Mouse (Mus musculus) lung, embryonic 16.5 days (tissue): ENCODE measurements around the gene Traf3. TPM values are rescaled to one million over a fixed set of nuclear protein-coding genes. Genes with fewer than 3 reads are reported as not detected.

Experiments used
- ATAC-seq: fragments of 200-750 bp; cut with Nextera tagmentation; 2 replicates; pipeline ENCODE4 v1.8.0; 2017; ENCODE audit warnings: low read depth, mild to moderate bottlenecking, moderate library complexity
- H3K27ac ChIP-seq: fragments of 300-500 bp; sonication (generic); 2 replicates; pipeline ENCODE4 v1.5.1; 2014; ENCODE audit warnings: mild to moderate bottlenecking, control low read depth, low read length
- H3K27me3 ChIP-seq: fragments of 300-500 bp; sonication (generic); 2 replicates; pipeline ENCODE4 v1.6.1; 2014; ENCODE audit warnings: low read depth, low read length, mixed read lengths; ENCODE audit not compliant: control insufficient read depth, insufficient read depth
- H3K36me3 ChIP-seq: fragments of 300-500 bp; sonication (generic); 2 replicates; pipeline ENCODE4 v1.6.1; 2014; ENCODE audit warnings: low read length; ENCODE audit not compliant: control insufficient read depth, insufficient read depth
- H3K4me1 ChIP-seq: fragments of 300-500 bp; sonication (generic); replicated peaks from 2 replicates; pipeline ENCODE4 v1.6.1; 2014; ENCODE audit warnings: low read length, mixed read lengths; ENCODE audit not compliant: control insufficient read depth, insufficient read depth
- H3K4me2 ChIP-seq: fragments of 300-500 bp; sonication (generic); 2 replicates; pipeline ENCODE4 v1.6.1; 2014; ENCODE audit warnings: low read depth, low read length, control low read depth
- H3K4me3 ChIP-seq: fragments of 300-500 bp; sonication (generic); 2 replicates; pipeline ENCODE4 v1.5.1; 2014; ENCODE audit warnings: mild to moderate bottlenecking, low read length, control low read depth
- H3K9ac ChIP-seq: fragments of 300-500 bp; sonication (generic); 2 replicates; pipeline ENCODE4 v1.6.1; 2014; ENCODE audit warnings: low read length, control low read depth
- H3K9me3 ChIP-seq: fragments of 300-500 bp; sonication (generic); 2 replicates; pipeline ENCODE4 v1.6.1; 2016; ENCODE audit warnings: low read length; ENCODE audit not compliant: control insufficient read depth
- WGBS: fragments of 180-500 bp; shearing (Covaris S2); extraction: QIAGEN DNeasy Blood & Tissue Kit; methylation state at CpG from one replicate; pipeline ENCODE4 v1.1.7; 2014; 5-methylcytosine and 5-hydroxymethylcytosine counted together
- polyA plus RNA-seq: library from polyadenylated mRNA; unstranded; fragments of >200 nt; fragmentation: Nextera tagmentation; extraction: Ambion mirVana; gene quantifications from 2 replicates; pipeline ENCODE4 v1.2.1, GENCODE M21; 2015

Traf3 gene
- polyA plus RNA-seq, 1 experiment from 2014 or later: 7.7 TPM

GRCm38 (mm10) chr12:111249095-111249494 lies 82.9 kb downstream of the Traf3 start:
- H3K27ac ChIP-seq: no peak overlapping the region
- no peaks in the 10 kb centered on the region for H3K27me3 ChIP-seq
- WGBS: 55% methylated on average over 3 of the region's 3 CpGs
- ATAC-seq: no peak
- H3K4me2 ChIP-seq: no peak overlapping the region
- no peaks in the 10 kb centered on the region for H3K4me1 ChIP-seq
- H3K36me3 ChIP-seq: no peaks in the 10 kb centered on the region; the same call in 1 of the 2 replicates
- H3K9me3 ChIP-seq: no peaks in the 10 kb centered on the region
- no peak overlapping the region for H3K9ac ChIP-seq
- H3K4me3 ChIP-seq: no peak overlapping the region

- Histone ChIP-seq H3K4me1 (no peaks in the 10 kb centered on the region), H3K27ac (no peak overlapping the region), H3K27me3 (no peaks in the 10 kb centered on the region), H3K4me3 (no peak overlapping the region), H3K9me3 (no peaks in the 10 kb centered on the region), H3K36me3 (no peaks in the 10 kb centered on the region; the same call in 1 of the 2 replicates), H3K4me2 (no peak overlapping the region), H3K9ac (no peak overlapping the region)
- 87% methylated on average over 8 of the region's 8 CpGs for WGBS
- no peak for ATAC-seq
Measured at GRCm38 (mm10) chr12:111250116-111250515, 83.9 kb downstream of the Traf3 start.

- no peak overlapping the region for H3K27ac ChIP-seq
- WGBS: 59% methylated on average over 9 of the region's 9 CpGs
- no peaks in the 10 kb centered on the region for H3K4me1 ChIP-seq
- no peak for ATAC-seq
- no peaks in the 10 kb centered on the region; the same call in 1 of the 2 replicates for H3K36me3 ChIP-seq
- H3K27me3 ChIP-seq: no peaks in the 10 kb centered on the region
- H3K9ac ChIP-seq: no peak overlapping the region
- no peak overlapping the region for H3K4me2 ChIP-seq
- H3K4me3 ChIP-seq: no peak overlapping the region
- H3K9me3 ChIP-seq: no peaks in the 10 kb centered on the region
Measured at GRCm38 (mm10) chr12:111251227-111251626, 85.1 kb downstream of the Traf3 start.

- ATAC-seq: no peak
- H3K9ac ChIP-seq: no peak overlapping the region
- peaks cover 11% of the 10 kb centered on the region; the same call in 1 of the 2 replicates for H3K36me3 ChIP-seq
- H3K9me3 ChIP-seq: no peaks in the 10 kb centered on the region
- H3K27me3 ChIP-seq: no peaks in the 10 kb centered on the region
- no peak overlapping the region for H3K4me3 ChIP-seq
- H3K4me1 ChIP-seq: no peaks in the 10 kb centered on the region
- H3K27ac ChIP-seq: no peak overlapping the region
- 96% methylated on average over 16 of the region's 16 CpGs for whole genome bisulfite sequencing
- H3K4me2 ChIP-seq: no peak overlapping the region
Measured at GRCm38 (mm10) chr12:111263650-111264049, 97.5 kb downstream of the Traf3 start.

- WGBS: 68% methylated on average over 5 of the region's 5 CpGs
- no peak for ATAC-seq
- no peaks in the 10 kb centered on the region for H3K9me3 ChIP-seq
Measured at GRCm38 (mm10) chr12:111265212-111265611, 99.0 kb downstream of the Traf3 start.

GRCm38 (mm10) chr12:111266592-111266991 lies 100.4 kb downstream of the Traf3 start:
- H3K9ac ChIP-seq: no peak overlapping the region
- no peak for ATAC-seq
- H3K4me2 ChIP-seq: no peak overlapping the region
- WGBS: 70% methylated on average over 12 of the region's 12 CpGs
- H3K27me3 ChIP-seq: peaks cover 22% of the 10 kb centered on the region
- H3K4me3 ChIP-seq: no peak overlapping the region
- H3K4me1 ChIP-seq: 0 out of 2 replicates have a peak, but pooled peaks cover 3% of the 10 kb centered on the region
- H3K36me3 ChIP-seq: peaks cover 6% of the 10 kb centered on the region; the same call in 1 of the 2 replicates
- no peaks in the 10 kb centered on the region for H3K9me3 ChIP-seq
- H3K27ac ChIP-seq: no peak overlapping the region

More at GRCm38 (mm10) chr12:111265212-111265611, 99.0 kb downstream of the Traf3 start:
- Histone ChIP-seq H3K27me3 (peaks cover 8% of the 10 kb centered on the region), H3K4me2 (no peak overlapping the region), H3K27ac (no peak overlapping the region), H3K4me3 (no peak overlapping the region), H3K9ac (no peak overlapping the region), H3K4me1 (no peaks in the 10 kb centered on the region), H3K36me3 (peaks cover 11% of the 10 kb centered on the region; the same call in 1 of the 2 replicates)

- ATAC-seq: no peak
- WGBS: 56% methylated on average over 4 of the region's 4 CpGs
- H3K27ac ChIP-seq: no peak overlapping the region
Measured at GRCm38 (mm10) chr12:111267673-111268325, 101.6 kb downstream of the Traf3 start.

GRCm38 (mm10) chr12:111270629-111271277 lies 104.6 kb downstream of the Traf3 start, which contains the start of gene Amn:
TSS of gene Amn (plus strand) at chr12:111271095.
- WGBS: 25% methylated on average over 25 of the region's 25 CpGs
- peak within 1 kb of the TSS; percentile 23 for H3K4me3 ChIP-seq

More at GRCm38 (mm10) chr12:111267673-111268325, 101.6 kb downstream of the Traf3 start:
- Histone ChIP-seq H3K4me1 (0 out of 2 replicates have a peak, but pooled peaks cover 3% of the 10 kb centered on the region), H3K4me2 (no peak overlapping the region), H3K4me3 (no peak overlapping the region), H3K9me3 (no peaks in the 10 kb centered on the region), H3K9ac (no peak overlapping the region), H3K27me3 (peaks cover 33% of the 10 kb centered on the region), H3K36me3 (0 out of 2 replicates have a peak, but pooled peaks cover 2% of the 10 kb centered on the region)

GRCm38 (mm10) chr12:111271406-111271805 lies 105.2 kb downstream of the Traf3 start:
- Histone ChIP-seq H3K27me3 (peaks cover 69% of the 10 kb centered on the region), H3K4me1 (peaks cover 21% of the 10 kb centered on the region), H3K9me3 (no peaks in the 10 kb centered on the region), H3K9ac (no peak overlapping the region), H3K27ac (no peak overlapping the region), H3K4me3 (peak overlapping the region; percentile 23), H3K4me2 (peak overlapping the region; percentile 25; the same call in 1 of the 2 replicates), H3K36me3 (no peaks in the 10 kb centered on the region)
- ATAC-seq: no peak
- WGBS: 6% methylated on average over 25 of the region's 28 CpGs

More at GRCm38 (mm10) chr12:111270629-111271277, 104.6 kb downstream of the Traf3 start, which contains the start of gene Amn:
- H3K4me2 ChIP-seq: peak within 1 kb of the TSS; percentile 25; the same call in 1 of the 2 replicates
- no peak within 1 kb of the TSS for H3K27ac ChIP-seq
- no peak within 1 kb of the TSS for H3K9ac ChIP-seq
- H3K27me3 ChIP-seq: peaks cover 62% of the 10 kb centered on the region
- no peaks in the 10 kb centered on the region for H3K9me3 ChIP-seq
- peaks cover 21% of the 10 kb centered on the region for H3K4me1 ChIP-seq
- H3K36me3 ChIP-seq: no peaks in the 10 kb centered on the region
- ATAC-seq: no peak
